Mouse (Mus musculus): ENCODE results near the gene Smarcad1. TPM values are rescaled to one million over a fixed set of nuclear protein-coding genes. Genes with fewer than 3 reads are reported as not detected.
"Not testable (repeated sequence)": the region's sequence is repeated elsewhere in the genome, so short reads cannot be mapped to it uniquely, and the experiment has no call there.

The Smarcad1 gene
- polyA plus RNA-seq, 1 experiment = 3.9 TPM

- Histone ChIP-seq H3K27ac (ENCODE audit: insufficient read depth, low read depth, low read length) (no peak overlapping the region), H3K36me3 (ENCODE audit: control insufficient read depth, insufficient read depth, low read length) (no peaks in the 10 kb centered on the region), H3K4me1 (ENCODE audit: control insufficient read depth, insufficient read depth, insufficient read length, low read length) (no peaks in the 10 kb centered on the region), H3K27me3 (ENCODE audit: control insufficient read depth, insufficient read depth, low read length) (no peaks in the 10 kb centered on the region), H3K4me3 (ENCODE audit: low read depth, low read length) (no peak overlapping the region)
- no peak for TF ChIP-seq CTCF (IDR thresholded peaks at IDR 0.05; ENCODE audit: extremely low read depth, insufficient read length, insufficient replicate concordance, low read depth, low read length)
- TF ChIP-seq POLR2A (IDR thresholded peaks at IDR 0.05; ENCODE audit: low read depth, low read length) = no peak
- 89% methylated on average over 2 of the region's 2 CpGs for WGBS
These were observed 6.9 kb upstream of the Smarcad1 start for GRCm38 (mm10) chr6:65035469-65035868.

GRCm38 (mm10) chr6:65041932-65042331, 451 bp upstream of the Smarcad1 start:
- Histone ChIP-seq H3K4me1 (ENCODE audit: control insufficient read depth, insufficient read depth, insufficient read length, low read length) (peaks cover 2% of the 10 kb centered on the region; the same call in 1 of the 2 replicates), H3K36me3 (ENCODE audit: control insufficient read depth, insufficient read depth, low read length) (peaks cover 4% of the 10 kb centered on the region; the same call in 1 of the 2 replicates), H3K27ac (ENCODE audit: insufficient read depth, low read depth, low read length) (no peak overlapping the region), H3K27me3 (ENCODE audit: control insufficient read depth, insufficient read depth, low read length) (no peaks in the 10 kb centered on the region), H3K4me3 (ENCODE audit: low read depth, low read length) (no peak overlapping the region)
- TF ChIP-seq CTCF (IDR thresholded peaks at IDR 0.05; ENCODE audit: extremely low read depth, insufficient read length, insufficient replicate concordance, low read depth, low read length) (no peak), POLR2A (IDR thresholded peaks at IDR 0.05; ENCODE audit: low read depth, low read length) (no peak)
- 27% methylated on average over 10 of the region's 10 CpGs for WGBS

- peaks cover 6% of the 10 kb centered on the region; the same call in 1 of the 2 replicates for H3K36me3 ChIP-seq (ENCODE audit: control insufficient read depth, insufficient read depth, low read length)
- no peak overlapping the region for H3K27ac ChIP-seq (ENCODE audit: insufficient read depth, low read depth, low read length)
- peaks cover 2% of the 10 kb centered on the region; the same call in 1 of the 2 replicates for H3K4me1 ChIP-seq (ENCODE audit: control insufficient read depth, insufficient read depth, insufficient read length, low read length)
- peak overlapping the region; percentile 97 for H3K4me3 ChIP-seq (ENCODE audit: low read depth, low read length)
- no peaks in the 10 kb centered on the region for H3K27me3 ChIP-seq (ENCODE audit: control insufficient read depth, insufficient read depth, low read length)
- WGBS = 3% methylated on average over 7 of the region's 7 CpGs
- TF ChIP-seq CTCF (IDR thresholded peaks at IDR 0.05; ENCODE audit: extremely low read depth, insufficient read length, insufficient replicate concordance, low read depth, low read length) = no peak
- no peak for TF ChIP-seq POLR2A (IDR thresholded peaks at IDR 0.05; ENCODE audit: low read depth, low read length)
These were observed 858 bp downstream of the Smarcad1 start for GRCm38 (mm10) chr6:65043241-65043640.

GRCm38 (mm10) chr6:65049100-65049499, 6.7 kb downstream of the Smarcad1 start:
- Histone ChIP-seq H3K36me3 (ENCODE audit: control insufficient read depth, insufficient read depth, low read length) (peaks cover 20% of the 10 kb centered on the region), H3K27ac (ENCODE audit: insufficient read depth, low read depth, low read length) (no peak overlapping the region), H3K4me1 (ENCODE audit: control insufficient read depth, insufficient read depth, insufficient read length, low read length) (no peaks in the 10 kb centered on the region), H3K27me3 (ENCODE audit: control insufficient read depth, insufficient read depth, low read length) (no peaks in the 10 kb centered on the region), H3K4me3 (ENCODE audit: low read depth, low read length) (no peak overlapping the region)
- TF ChIP-seq CTCF (IDR thresholded peaks at IDR 0.05; ENCODE audit: extremely low read depth, insufficient read length, insufficient replicate concordance, low read depth, low read length) = peak; percentile 6; the same call in 1 of the 2 replicates
- TF ChIP-seq POLR2A (IDR thresholded peaks at IDR 0.05; ENCODE audit: low read depth, low read length) = no peak
- 92% methylated on average over 4 of the region's 4 CpGs for WGBS

- Histone ChIP-seq H3K4me1 (ENCODE audit: control insufficient read depth, insufficient read depth, insufficient read length, low read length) (no peaks in the 10 kb centered on the region), H3K36me3 (ENCODE audit: control insufficient read depth, insufficient read depth, low read length) (peaks cover 37% of the 10 kb centered on the region), H3K27ac (ENCODE audit: insufficient read depth, low read depth, low read length) (no peak overlapping the region), H3K4me3 (ENCODE audit: low read depth, low read length) (no peak overlapping the region), H3K27me3 (ENCODE audit: control insufficient read depth, insufficient read depth, low read length) (no peaks in the 10 kb centered on the region)
- 83% methylated on average over 5 of the region's 5 CpGs for WGBS
- TF ChIP-seq CTCF (IDR thresholded peaks at IDR 0.05; ENCODE audit: extremely low read depth, insufficient read length, insufficient replicate concordance, low read depth, low read length) (no peak), POLR2A (IDR thresholded peaks at IDR 0.05; ENCODE audit: low read depth, low read length) (no peak)
These were observed 14.2 kb downstream of the Smarcad1 start for GRCm38 (mm10) chr6:65056620-65057019.

- not testable (repeated sequence) for H3K4me3 ChIP-seq (ENCODE audit: low read depth, low read length); H3K27me3 ChIP-seq (ENCODE audit: control insufficient read depth, insufficient read depth, low read length); H3K27ac ChIP-seq (ENCODE audit: insufficient read depth, low read depth, low read length); H3K4me1 ChIP-seq (ENCODE audit: control insufficient read depth, insufficient read depth, insufficient read length, low read length)
- H3K36me3 ChIP-seq (ENCODE audit: control insufficient read depth, insufficient read depth, low read length) = peaks cover 37% of the 10 kb centered on the region
- 66% methylated on average over 4 of the region's 4 CpGs for WGBS
These were observed 14.8 kb downstream of the Smarcad1 start for GRCm38 (mm10) chr6:65057137-65057536.

- TF ChIP-seq POLR2A (IDR thresholded peaks at IDR 0.05; ENCODE audit: low read depth, low read length) = no peak
- no peak for TF ChIP-seq CTCF (IDR thresholded peaks at IDR 0.05; ENCODE audit: extremely low read depth, insufficient read length, insufficient replicate concordance, low read depth, low read length)
- no peaks in the 10 kb centered on the region for H3K27me3 ChIP-seq (ENCODE audit: control insufficient read depth, insufficient read depth, low read length)
- H3K27ac ChIP-seq (ENCODE audit: insufficient read depth, low read depth, low read length) = no peak overlapping the region
- H3K36me3 ChIP-seq (ENCODE audit: control insufficient read depth, insufficient read depth, low read length) = peaks cover 34% of the 10 kb centered on the region
- WGBS = 67% methylated on average over 1 of the region's 1 CpGs
- H3K4me1 ChIP-seq (ENCODE audit: control insufficient read depth, insufficient read depth, insufficient read length, low read length) = 0 out of 2 replicates have a peak, but pooled peaks cover 2% of the 10 kb centered on the region
- no peak overlapping the region for H3K4me3 ChIP-seq (ENCODE audit: low read depth, low read length)
These were observed 18.7 kb downstream of the Smarcad1 start for GRCm38 (mm10) chr6:65061049-65061448.

- no peaks in the 10 kb centered on the region for H3K4me1 ChIP-seq (ENCODE audit: control insufficient read depth, insufficient read depth, insufficient read length, low read length)
- no peak overlapping the region for H3K4me3 ChIP-seq (ENCODE audit: low read depth, low read length)
- WGBS = 81% methylated on average over 2 of the region's 2 CpGs
- H3K36me3 ChIP-seq (ENCODE audit: control insufficient read depth, insufficient read depth, low read length) = peaks cover 48% of the 10 kb centered on the region
- TF ChIP-seq CTCF (IDR thresholded peaks at IDR 0.05; ENCODE audit: extremely low read depth, insufficient read length, insufficient replicate concordance, low read depth, low read length) (no peak), POLR2A (IDR thresholded peaks at IDR 0.05; ENCODE audit: low read depth, low read length) (no peak)
- H3K27me3 ChIP-seq (ENCODE audit: control insufficient read depth, insufficient read depth, low read length) = no peaks in the 10 kb centered on the region
- H3K27ac ChIP-seq (ENCODE audit: insufficient read depth, low read depth, low read length) = no peak overlapping the region
These were observed 32.8 kb downstream of the Smarcad1 start for GRCm38 (mm10) chr6:65075201-65075600.

Measured in small intestine, adult 2 months (tissue).